Mouse (Mus musculus) stomach, postnatal 0 days (tissue): ENCODE measurements around the gene Ube2o. TPM values are rescaled to one million over a fixed set of nuclear protein-coding genes. Genes with fewer than 3 reads are reported as not detected.

Experiments used
- ATAC-seq: fragments of 200-750 bp; cut with Nextera tagmentation; 2 replicates; pipeline ENCODE4 v1.8.0; 2017; ENCODE audit not compliant: low FRiP score, low TSS enrichment
- DNase-seq: peaks from one replicate; pipeline ENCODE4 v3.0.0-alpha.2; 2016; ENCODE audit warnings: low spot score
- H3K27ac ChIP-seq: fragments of 300-500 bp; sonication (generic); replicated peaks from 2 replicates; pipeline ENCODE4 v1.5.1; 2014; ENCODE audit warnings: mild to moderate bottlenecking, control low read depth
- H3K27me3 ChIP-seq: fragments of 300-500 bp; sonication (generic); 2 replicates; pipeline ENCODE4 v1.6.1; 2014; ENCODE audit warnings: low read length; ENCODE audit not compliant: control insufficient read depth, insufficient read depth
- H3K36me3 ChIP-seq: fragments of 300-500 bp; sonication (generic); 2 replicates; pipeline ENCODE4 v1.6.1; 2014; ENCODE audit warnings: low read length, mixed read lengths; ENCODE audit not compliant: control insufficient read depth, insufficient read depth
- H3K4me1 ChIP-seq: fragments of 300-500 bp; sonication (generic); replicated peaks from 2 replicates; pipeline ENCODE4 v1.6.1; 2014; ENCODE audit warnings: antibody characterized with exemption; ENCODE audit not compliant: control insufficient read depth, insufficient read depth
- H3K4me2 ChIP-seq: fragments of 300-500 bp; sonication (generic); replicated peaks from 2 replicates; pipeline ENCODE4 v1.6.1; 2014; ENCODE audit warnings: low read depth, mild to moderate bottlenecking, control low read depth, moderate library complexity
- H3K4me3 ChIP-seq: fragments of 300-500 bp; sonication (generic); 2 replicates; pipeline ENCODE4 v1.5.1; 2014; ENCODE audit warnings: low read depth, low read length, control low read depth
- H3K9ac ChIP-seq: fragments of 300-500 bp; sonication (generic); 2 replicates; pipeline ENCODE4 v1.6.1; 2014; ENCODE audit warnings: mild to moderate bottlenecking, low read length, control low read depth, mixed read lengths
- H3K9me3 ChIP-seq: fragments of 300-500 bp; sonication (generic); 2 replicates; pipeline ENCODE4 v1.6.1; 2016; ENCODE audit warnings: low read length; ENCODE audit not compliant: control insufficient read depth
- CTCF ChIP-seq: IDR thresholded peaks from 2 replicates; pipeline ENCODE4 v1.5.1; 2016; ENCODE audit warnings: antibody characterized with exemption, low read depth, mild to moderate bottlenecking, moderate library complexity
- EP300 ChIP-seq: optimal IDR thresholded peaks from 2 replicates; pipeline ENCODE3; 2016; ENCODE audit warnings: antibody characterized with exemption
- WGBS: fragments of 180-500 bp; shearing (Covaris S2); extraction: QIAGEN DNeasy Blood & Tissue Kit; methylation state at CpG from one replicate; pipeline ENCODE4 v1.1.7; 2014; 5-methylcytosine and 5-hydroxymethylcytosine counted together
- polyA plus RNA-seq: library from polyadenylated mRNA; unstranded; fragments of >200 nt; fragmentation: Nextera tagmentation; extraction: Ambion mirVana; gene quantifications from 2 replicates; pipeline ENCODE4 v1.2.1, GENCODE M21; 2015

The Ube2o gene
- polyA plus RNA-seq, 1 experiment from 2014 or later, result 4.7 TPM

- Histone ChIP-seq H3K27ac (no peak overlapping the region), H3K4me1 (no peaks in the 10 kb centered on the region; the same call in none of the 2 replicates), H3K27me3 (no peaks in the 10 kb centered on the region), H3K4me3 (no peak overlapping the region), H3K9me3 (no peaks in the 10 kb centered on the region), H3K9ac (no peak overlapping the region), H3K36me3 (no peaks in the 10 kb centered on the region), H3K4me2 (no peak overlapping the region)
- DNase-seq, result no peak
- 45% methylated on average over 12 of the region's 12 CpGs for WGBS
- ATAC-seq, result no peak
- no peak for TF ChIP-seq EP300
- no peak for TF ChIP-seq CTCF
These were observed 8.3 kb downstream of the Ube2o start for GRCm38 (mm10) chr11:116572756-116573543.

DNA sequence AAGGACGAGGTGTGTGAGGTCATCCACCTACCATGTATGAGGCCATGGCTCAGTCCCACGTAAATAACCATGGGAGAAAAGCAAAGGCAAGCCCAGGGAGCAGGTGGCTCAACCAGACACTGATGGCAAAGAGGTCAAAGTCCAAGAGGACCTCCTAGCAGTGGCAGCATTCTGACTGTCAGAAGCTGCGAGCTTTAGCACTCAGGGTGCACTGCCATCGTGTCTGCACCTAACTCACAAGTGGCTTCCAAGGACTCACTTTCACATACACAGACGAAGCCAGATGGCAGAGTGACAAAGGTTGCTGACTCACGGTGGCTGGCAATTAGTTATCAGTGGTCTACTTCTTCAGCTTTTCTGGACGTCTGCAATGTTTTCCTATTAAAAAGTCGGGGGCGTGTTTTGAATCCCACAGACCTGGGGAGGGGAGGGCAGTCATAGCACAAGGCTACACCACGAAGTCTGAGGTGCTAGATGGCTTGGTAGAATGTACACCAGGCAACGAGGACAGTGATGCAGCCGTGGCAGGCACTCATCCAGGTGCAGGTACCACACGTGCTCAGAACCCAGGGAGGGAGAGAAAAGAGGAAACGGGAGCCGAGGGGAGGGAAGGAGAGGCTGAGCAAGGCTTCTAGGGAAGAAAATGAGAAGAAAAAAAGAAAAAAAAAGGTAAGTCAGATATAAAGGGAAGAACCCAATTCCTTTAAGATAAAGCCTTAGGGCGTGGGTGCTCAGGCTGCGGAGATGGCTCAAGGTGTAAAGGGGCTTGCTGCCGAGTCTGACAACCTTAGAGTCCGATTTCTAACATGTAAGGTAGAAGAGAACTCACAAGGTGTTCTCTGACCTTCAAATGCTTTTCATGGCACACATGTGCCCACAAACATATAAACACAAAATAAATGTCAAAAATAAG is 9.2 kb downstream of the Ube2o start:
- no peak for DNase-seq
- no peak overlapping the region for H3K4me3 ChIP-seq
- no peaks in the 10 kb centered on the region; the same call in none of the 2 replicates for H3K4me1 ChIP-seq
- no peaks in the 10 kb centered on the region for H3K36me3 ChIP-seq
- no peak overlapping the region for H3K27ac ChIP-seq
- ATAC-seq, result peak; percentile 54
- H3K4me2 ChIP-seq, result no peak overlapping the region
- H3K9ac ChIP-seq, result no peak overlapping the region
- TF ChIP-seq CTCF (no peak), EP300 (no peak)
- H3K9me3 ChIP-seq, result no peaks in the 10 kb centered on the region
- H3K27me3 ChIP-seq, result no peaks in the 10 kb centered on the region
- 67% methylated on average over 19 of the region's 19 CpGs for WGBS

DNA sequence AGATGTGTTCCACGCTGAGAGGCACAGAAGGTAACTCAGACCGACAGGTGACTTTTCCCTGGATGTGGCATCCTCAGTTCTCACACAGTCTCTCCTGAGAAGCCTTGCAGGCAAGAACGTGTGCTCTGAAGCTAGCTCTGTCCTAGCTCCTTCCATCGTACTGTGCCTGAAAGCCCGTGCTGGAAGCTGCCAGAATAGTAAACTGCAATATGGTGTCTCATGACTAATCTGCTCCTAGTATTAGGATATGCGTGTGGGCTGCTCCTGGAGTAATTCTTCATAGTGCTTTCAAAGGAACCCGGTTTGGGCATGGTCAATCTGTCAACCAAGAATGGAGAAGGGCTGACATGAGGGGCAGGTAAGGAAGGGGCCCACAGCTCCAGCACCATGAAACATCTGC is 10.4 kb downstream of the Ube2o start:
- no peak for ATAC-seq
- Histone ChIP-seq H3K4me1 (no peaks in the 10 kb centered on the region; the same call in none of the 2 replicates), H3K27ac (no peak overlapping the region), H3K36me3 (no peaks in the 10 kb centered on the region), H3K9me3 (no peaks in the 10 kb centered on the region), H3K4me2 (no peak overlapping the region), H3K9ac (no peak overlapping the region), H3K27me3 (no peaks in the 10 kb centered on the region), H3K4me3 (no peak overlapping the region)
- no peak for TF ChIP-seq CTCF
- TF ChIP-seq EP300, result no peak
- 52% methylated on average over 7 of the region's 7 CpGs for WGBS
- DNase-seq, result no peak

DNA sequence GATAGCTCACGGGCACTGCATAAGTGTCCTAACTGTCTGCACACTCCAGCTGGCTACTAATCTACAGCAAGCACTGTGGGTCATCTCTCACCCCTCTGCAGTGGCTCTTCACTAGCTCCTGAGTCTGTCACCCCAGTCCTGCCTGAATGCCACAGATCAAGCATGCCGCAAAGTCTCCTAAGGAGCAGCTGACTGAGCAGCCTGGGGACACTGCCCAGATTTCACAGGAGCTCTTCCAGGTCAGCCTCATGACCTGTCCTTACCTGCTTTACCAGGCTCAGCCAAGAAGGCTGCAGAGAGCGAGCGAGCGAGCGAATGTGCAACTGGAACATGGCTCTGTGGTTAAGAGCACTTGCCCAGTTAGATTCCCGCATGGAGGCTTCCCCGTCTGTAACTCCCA is 13.7 kb downstream of the Ube2o start:
- H3K4me1 ChIP-seq, result peaks cover 2% of the 10 kb centered on the region
- no peak overlapping the region for H3K4me3 ChIP-seq
- H3K36me3 ChIP-seq, result no peaks in the 10 kb centered on the region
- 86% methylated on average over 8 of the region's 8 CpGs for WGBS
- no peak for ATAC-seq
- TF ChIP-seq EP300 (no peak), CTCF (no peak)
- no peak overlapping the region for H3K4me2 ChIP-seq
- no peak overlapping the region for H3K27ac ChIP-seq
- H3K9me3 ChIP-seq, result no peaks in the 10 kb centered on the region
- no peak overlapping the region for H3K9ac ChIP-seq
- no peaks in the 10 kb centered on the region for H3K27me3 ChIP-seq
- DNase-seq, result no peak

DNA sequence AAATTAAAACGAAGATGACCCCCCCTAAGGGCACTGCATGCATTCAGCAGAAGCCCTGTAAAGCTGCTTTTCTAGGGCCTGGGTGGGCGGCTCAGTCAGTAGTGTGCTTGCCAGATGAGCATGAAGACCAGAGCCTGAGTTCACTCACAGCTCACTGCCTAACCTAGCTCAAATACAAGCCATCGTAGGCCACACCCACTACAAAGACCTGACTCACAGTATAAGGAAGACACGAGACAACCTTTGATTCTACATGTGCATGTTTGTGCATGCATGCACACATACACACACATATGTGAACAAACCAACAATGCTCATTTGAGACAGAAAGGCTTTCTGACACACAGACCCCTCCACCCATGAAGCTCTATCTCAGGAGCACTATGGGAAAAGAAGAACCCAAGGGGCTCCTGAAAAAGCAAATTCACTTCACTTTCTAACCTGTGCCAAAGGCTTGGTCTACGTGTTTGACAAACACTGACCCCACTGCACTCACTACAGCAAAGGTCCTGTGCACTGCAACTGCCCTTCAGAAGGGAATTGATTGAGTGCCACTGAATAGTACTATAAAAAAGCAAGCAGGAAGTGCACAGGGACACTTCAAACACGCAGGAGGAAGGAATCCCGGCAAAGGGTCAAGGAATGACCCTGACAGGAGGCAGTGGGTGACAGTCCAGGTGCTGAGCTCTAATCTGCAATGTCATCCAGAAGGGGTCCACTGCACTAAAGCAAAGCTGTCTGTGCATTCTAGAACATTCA is 15.8 kb downstream of the Ube2o start:
- peak overlapping the region; percentile 53; the same call in 1 of the 2 replicates for H3K27ac ChIP-seq
- 38% methylated on average over 7 of the region's 7 CpGs for WGBS
- 0 out of 2 replicates have a peak, but pooled peaks cover 2% of the 10 kb centered on the region for H3K4me1 ChIP-seq
- H3K27me3 ChIP-seq, result no peaks in the 10 kb centered on the region
- H3K4me3 ChIP-seq, result no peak overlapping the region
- H3K9ac ChIP-seq, result no peak overlapping the region; the same call in 1 of the 2 replicates
- ATAC-seq (peak; percentile 85), DNase-seq (no peak)
- no peaks in the 10 kb centered on the region for H3K36me3 ChIP-seq
- H3K9me3 ChIP-seq, result no peaks in the 10 kb centered on the region
- TF ChIP-seq CTCF (no peak), EP300 (no peak)
- H3K4me2 ChIP-seq, result no peak overlapping the region
